Mouse (Mus musculus): Measurements from ENCODE around the gene St8sia4. TPM values are rescaled to one million over a fixed set of nuclear protein-coding genes. Genes with fewer than 3 reads are reported as not detected.

Gene St8sia4
- polyA plus RNA-seq (2015; fragmentation: Nextera tagmentation; extraction: Ambion mirVana), result 22.1 and 26.7 TPM in 2 replicates

DNA sequence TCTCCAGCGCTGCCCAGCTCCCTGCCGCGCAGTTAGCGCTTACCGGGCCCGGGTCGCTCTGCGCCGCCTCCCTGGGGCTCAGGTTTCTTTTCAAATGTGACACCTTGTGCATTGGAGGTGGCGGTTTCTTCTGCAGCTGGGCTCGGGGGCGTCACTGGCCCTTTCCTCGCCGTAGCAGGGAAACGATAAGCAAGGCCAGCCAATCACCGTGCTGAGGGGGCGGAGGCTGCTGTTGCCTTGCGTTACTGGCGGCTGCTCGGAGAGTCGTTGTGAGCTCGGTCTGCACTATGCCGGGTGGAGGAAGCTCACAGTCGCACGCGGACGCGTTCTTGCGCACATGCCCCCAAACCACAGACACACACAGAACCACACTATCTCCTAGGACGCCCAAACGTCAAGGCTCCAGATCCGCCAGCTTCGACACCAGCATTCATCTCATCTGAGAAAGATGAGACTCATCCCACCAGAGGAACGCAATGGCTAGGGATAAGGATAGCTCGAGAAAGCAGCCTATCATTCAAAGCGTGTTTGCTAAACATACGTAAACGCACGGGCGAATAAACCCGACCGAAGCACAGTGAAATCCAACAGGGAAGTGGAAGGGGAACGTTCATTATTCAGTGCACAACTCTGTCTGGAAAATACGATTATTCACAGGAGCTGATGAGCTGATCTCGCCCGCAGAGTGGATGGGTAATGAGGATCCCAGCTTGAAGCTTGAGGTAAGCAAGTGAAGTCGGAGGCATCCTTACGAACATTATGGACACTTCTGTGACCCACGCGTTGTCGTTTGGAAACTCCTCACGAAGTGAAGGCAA is at the start of gene St8sia4:
Gene St8sia4, minus strand, starts transcription at position 137 of the 818 bp plus-strand sequence.
- H3K9me3 ChIP-seq (replicated peaks), result no peaks in the 10 kb centered on the region
- under 1% methylated on average over 52 of the region's 52 CpGs for WGBS
- H3K27me3 ChIP-seq, result no peaks in the 10 kb centered on the region
- H3K4me2 ChIP-seq, result peak within 1 kb of the TSS; percentile 65
- peak within 1 kb of the TSS; percentile 82 for H3K9ac ChIP-seq
- H3K4me3 ChIP-seq, result peak within 1 kb of the TSS; percentile 71
- H3K27ac ChIP-seq, result peak within 1 kb of the TSS; percentile 82
- ATAC-seq, result peak; percentile 98
- H3K4me1 ChIP-seq, result peaks cover 19% of the 10 kb centered on the region
- H3K36me3 ChIP-seq (ENCODE audit: poor library complexity, severe bottlenecking), result no peaks in the 10 kb centered on the region

DNA sequence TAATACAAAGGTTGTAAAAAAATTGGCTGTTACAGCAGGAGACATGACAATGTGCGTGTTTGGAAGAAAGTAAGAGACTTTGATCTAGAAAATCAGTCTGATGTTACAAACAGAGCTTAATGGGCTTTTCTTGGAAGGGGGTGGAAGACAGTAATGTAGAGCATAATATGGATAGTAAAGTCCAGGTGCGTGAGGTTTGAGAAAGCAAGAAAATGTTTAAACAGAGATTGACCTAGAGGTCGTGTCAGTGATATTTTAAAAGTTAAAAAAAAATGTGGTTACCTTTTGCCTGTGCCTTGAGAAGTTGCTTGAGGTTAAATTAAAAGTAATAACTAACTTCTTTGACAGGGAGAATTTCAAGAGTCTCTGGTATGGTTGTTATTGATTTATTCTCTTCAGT is 41.8 kb upstream of the St8sia4 start:
- no peaks in the 10 kb centered on the region for H3K9me3 ChIP-seq (replicated peaks)
- no peak overlapping the region for H3K9ac ChIP-seq
- ATAC-seq, result no peak
- H3K27me3 ChIP-seq, result no peaks in the 10 kb centered on the region
- H3K4me2 ChIP-seq, result no peak overlapping the region
- H3K4me3 ChIP-seq, result no peak overlapping the region
- H3K27ac ChIP-seq, result no peak overlapping the region
- WGBS, result 89% methylated on average over 3 of the region's 3 CpGs
- no peaks in the 10 kb centered on the region for H3K36me3 ChIP-seq (ENCODE audit: poor library complexity, severe bottlenecking)
- H3K4me1 ChIP-seq, result no peaks in the 10 kb centered on the region

DNA sequence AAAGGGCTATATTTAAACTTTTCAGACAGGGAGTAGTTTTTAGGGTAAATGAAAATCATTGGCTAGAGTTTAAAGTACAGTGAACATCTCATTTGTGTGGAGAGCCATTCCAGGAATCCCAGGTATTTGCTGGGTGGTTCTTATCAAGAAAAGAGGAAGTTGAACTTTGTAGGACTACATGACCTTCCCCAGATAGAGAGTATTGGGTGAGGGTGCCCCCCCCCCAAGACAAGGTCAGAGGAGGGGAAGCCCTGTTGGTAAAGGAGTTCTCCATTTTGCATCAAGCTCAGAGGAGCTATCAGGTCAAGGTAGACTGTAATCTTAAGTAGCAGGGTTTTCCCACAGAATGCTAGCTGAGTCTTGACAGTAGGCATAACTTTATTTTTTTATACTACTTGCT is 32.5 kb upstream of the St8sia4 start:
- no peaks in the 10 kb centered on the region for H3K36me3 ChIP-seq (ENCODE audit: poor library complexity, severe bottlenecking)
- H3K4me3 ChIP-seq, result no peak overlapping the region
- H3K9me3 ChIP-seq (replicated peaks), result no peaks in the 10 kb centered on the region
- no peak for ATAC-seq
- H3K4me2 ChIP-seq, result no peak overlapping the region
- no peak overlapping the region for H3K27ac ChIP-seq
- H3K27me3 ChIP-seq, result no peaks in the 10 kb centered on the region
- H3K4me1 ChIP-seq, result no peaks in the 10 kb centered on the region
- H3K9ac ChIP-seq, result no peak overlapping the region

DNA sequence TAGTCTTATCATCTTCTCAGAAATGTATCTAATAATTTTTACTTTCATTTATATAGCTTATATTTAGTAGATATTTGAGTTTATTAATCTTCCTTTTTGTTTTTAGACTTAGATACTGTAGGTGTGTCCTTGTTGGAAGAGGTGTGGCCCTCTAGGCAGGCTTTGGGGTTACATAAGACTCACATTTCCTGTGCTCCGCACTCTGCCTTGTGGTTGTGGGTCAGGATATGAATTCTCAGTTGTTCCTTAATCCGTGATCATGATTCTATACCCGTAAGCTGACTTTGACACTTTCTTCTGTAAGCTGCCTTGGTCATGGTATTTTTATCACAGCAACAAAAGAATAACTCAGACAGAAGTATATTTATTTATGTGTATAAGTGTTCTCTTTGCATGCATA is 6.7 kb upstream of the St8sia4 start:
- WGBS, result 88% methylated on average over 3 of the region's 3 CpGs
- Histone ChIP-seq H3K4me1 (no peaks in the 10 kb centered on the region), H3K36me3 (ENCODE audit: poor library complexity, severe bottlenecking) (no peaks in the 10 kb centered on the region), H3K27ac (no peak overlapping the region), H3K9me3 (replicated peaks) (no peaks in the 10 kb centered on the region), H3K9ac (no peak overlapping the region), H3K4me2 (no peak overlapping the region), H3K27me3 (no peaks in the 10 kb centered on the region), H3K4me3 (no peak overlapping the region)
- ATAC-seq, result no peak

DNA sequence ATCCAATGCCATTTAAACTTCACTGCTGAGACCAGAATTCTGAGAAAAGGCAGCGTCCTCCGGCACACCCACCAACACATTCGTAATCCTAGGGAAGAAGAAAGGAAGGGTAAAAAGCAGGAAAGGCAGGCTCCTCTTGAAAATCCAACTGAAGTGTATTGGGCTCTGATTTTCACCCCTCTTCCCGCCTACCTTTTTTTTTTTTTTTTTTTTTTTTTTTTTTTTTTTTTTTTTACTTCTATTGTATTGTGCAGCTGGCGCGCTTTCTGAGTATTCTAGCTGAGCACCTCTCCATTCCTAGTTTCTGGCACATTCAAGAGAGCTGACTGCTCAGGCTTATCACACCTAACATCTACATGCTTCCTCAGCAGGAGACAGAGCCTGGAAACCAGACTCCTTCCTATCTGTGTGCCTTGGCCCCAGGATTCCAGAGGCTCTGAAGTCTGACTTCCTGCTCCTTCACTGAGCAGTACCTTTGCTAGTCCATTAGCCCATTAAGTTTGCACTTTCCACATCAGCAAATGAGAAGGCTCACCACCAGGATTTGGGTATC is 958 bp upstream of the St8sia4 start:
- Histone ChIP-seq H3K27ac (peak overlapping the region; percentile 82; the same call in 1 of the 2 replicates), H3K27me3 (no peaks in the 10 kb centered on the region), H3K4me1 (peaks cover 19% of the 10 kb centered on the region), H3K4me2 (peak overlapping the region; percentile 65), H3K9ac (peak overlapping the region; percentile 82), H3K36me3 (ENCODE audit: poor library complexity, severe bottlenecking) (no peaks in the 10 kb centered on the region), H3K9me3 (replicated peaks) (no peaks in the 10 kb centered on the region), H3K4me3 (peak overlapping the region; percentile 71)
- no peak for ATAC-seq
- 2% methylated on average over 6 of the region's 6 CpGs for WGBS

DNA sequence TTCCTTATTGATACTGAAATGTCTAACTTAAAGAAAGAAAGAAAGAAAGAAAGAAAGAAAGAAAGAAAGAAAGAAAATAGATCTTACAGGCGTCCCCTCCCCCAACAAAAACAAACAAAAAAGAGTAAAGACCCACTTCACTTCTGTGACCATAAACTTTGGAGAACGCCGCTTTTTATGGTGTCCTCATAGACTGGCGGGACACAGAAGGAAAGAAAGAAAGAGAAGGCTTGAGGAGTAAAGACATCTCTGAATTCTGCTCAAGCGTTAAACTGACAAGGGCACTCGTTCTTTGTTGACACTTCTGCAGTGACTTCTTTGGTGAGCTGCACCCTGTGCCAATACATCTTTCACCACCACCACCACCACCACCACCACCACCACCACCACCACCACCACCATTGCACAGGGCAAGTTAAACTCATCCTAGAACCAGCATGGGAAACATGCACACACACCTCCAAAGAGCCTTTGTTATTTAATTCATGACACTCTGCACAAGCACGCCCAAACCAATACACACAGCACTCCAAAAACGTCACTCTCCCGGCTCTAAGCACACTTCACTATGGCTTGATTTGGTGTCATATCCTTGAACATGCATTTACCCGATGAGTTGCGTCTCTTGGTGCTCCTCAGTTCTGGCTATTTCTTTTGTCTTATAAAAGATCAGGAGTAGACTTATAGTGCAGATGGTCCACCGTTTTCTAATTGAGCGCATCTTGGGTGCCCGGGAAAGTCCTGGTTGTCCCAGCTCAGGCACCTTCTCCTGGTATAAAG is 640 bp downstream of the St8sia4 start:
- WGBS, result under 1% methylated on average over 14 of the region's 14 CpGs
- Histone ChIP-seq H3K27me3 (no peaks in the 10 kb centered on the region), H3K4me2 (peak overlapping the region; percentile 65), H3K4me1 (peaks cover 19% of the 10 kb centered on the region), H3K9ac (peak overlapping the region; percentile 82), H3K4me3 (peak overlapping the region; percentile 71), H3K36me3 (ENCODE audit: poor library complexity, severe bottlenecking) (no peaks in the 10 kb centered on the region), H3K9me3 (replicated peaks) (no peaks in the 10 kb centered on the region), H3K27ac (peak overlapping the region; percentile 82)
- peak; percentile 9 for ATAC-seq

DNA sequence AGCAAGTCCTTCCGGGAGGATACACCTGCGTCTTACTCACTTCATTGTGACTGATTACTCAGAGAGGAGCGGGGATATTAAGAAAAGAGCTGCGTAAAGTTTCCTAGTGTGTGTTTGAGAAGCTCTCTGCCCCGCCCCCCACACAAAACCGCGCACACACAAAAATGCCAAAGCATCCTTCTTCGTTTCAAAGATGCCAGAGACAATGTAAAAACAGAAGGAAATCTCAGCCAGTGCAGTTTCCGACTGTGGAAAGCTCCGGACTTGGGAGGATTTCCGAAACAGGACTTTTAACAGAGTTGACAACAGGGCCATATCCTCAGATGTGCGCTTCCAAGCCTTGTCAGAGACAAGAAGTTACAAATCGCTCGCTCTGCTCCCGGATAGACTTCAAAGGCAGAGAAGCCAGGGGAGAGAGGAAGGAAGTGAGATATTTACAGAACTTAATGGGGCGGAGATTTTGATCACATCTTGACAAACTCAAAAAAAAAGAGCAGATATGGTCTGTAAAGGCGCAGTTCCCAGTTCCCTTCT is 1.4 kb downstream of the St8sia4 start:
- peak overlapping the region; percentile 65 for H3K27ac ChIP-seq
- H3K36me3 ChIP-seq (ENCODE audit: poor library complexity, severe bottlenecking), result no peaks in the 10 kb centered on the region

DNA sequence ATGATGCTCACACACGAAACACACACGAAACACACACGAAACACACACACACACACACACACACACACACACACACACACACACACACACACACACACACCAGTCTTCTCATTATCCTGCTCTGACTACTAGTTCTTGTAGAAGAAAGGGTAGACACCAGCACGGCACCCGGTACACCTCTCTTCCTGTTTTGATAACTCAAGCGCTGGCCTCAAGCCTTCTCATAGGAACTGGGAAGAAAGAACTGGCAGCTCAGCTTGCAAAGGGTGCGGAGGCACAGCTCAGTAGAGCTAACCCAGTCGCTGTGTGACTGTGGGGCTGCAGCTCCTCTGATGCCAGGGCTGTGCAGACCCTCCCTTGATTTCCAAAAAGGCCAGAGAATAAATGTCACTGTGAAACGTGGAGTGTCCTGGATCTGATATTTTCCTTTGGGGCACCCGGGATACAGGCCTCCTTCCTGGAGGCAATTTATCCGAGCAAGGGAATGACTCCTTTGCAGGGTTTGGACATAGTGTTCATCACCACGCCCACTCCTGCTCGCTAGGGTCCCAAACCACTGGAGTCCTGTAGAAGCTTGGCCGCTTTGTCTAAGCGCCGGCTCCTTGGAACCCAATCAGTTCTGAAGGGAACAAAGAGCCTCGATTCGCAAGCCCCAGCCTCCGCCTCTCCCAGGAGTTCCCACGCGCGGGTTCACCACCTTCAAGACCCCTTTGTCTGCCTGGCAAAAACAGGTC is 2.2 kb downstream of the St8sia4 start:
- Histone ChIP-seq H3K9ac (peak overlapping the region; percentile 82), H3K4me1 (peaks cover 19% of the 10 kb centered on the region), H3K4me3 (peak overlapping the region; percentile 71), H3K27ac (peak overlapping the region; percentile 65), H3K27me3 (no peaks in the 10 kb centered on the region), H3K9me3 (replicated peaks) (no peaks in the 10 kb centered on the region), H3K4me2 (peak overlapping the region; percentile 65), H3K36me3 (ENCODE audit: poor library complexity, severe bottlenecking) (no peaks in the 10 kb centered on the region)
- peak; percentile 55 for ATAC-seq
- 8% methylated on average over 22 of the region's 22 CpGs for WGBS

More for the DNA sequence above, 1.4 kb downstream of the St8sia4 start:
- Histone ChIP-seq H3K9me3 (replicated peaks) (no peaks in the 10 kb centered on the region), H3K4me2 (peak overlapping the region; percentile 65), H3K9ac (peak overlapping the region; percentile 82), H3K27me3 (no peaks in the 10 kb centered on the region), H3K4me1 (peaks cover 19% of the 10 kb centered on the region), H3K4me3 (peak overlapping the region; percentile 71)
- no peak for ATAC-seq
- WGBS, result 2% methylated on average over 17 of the region's 17 CpGs

DNA sequence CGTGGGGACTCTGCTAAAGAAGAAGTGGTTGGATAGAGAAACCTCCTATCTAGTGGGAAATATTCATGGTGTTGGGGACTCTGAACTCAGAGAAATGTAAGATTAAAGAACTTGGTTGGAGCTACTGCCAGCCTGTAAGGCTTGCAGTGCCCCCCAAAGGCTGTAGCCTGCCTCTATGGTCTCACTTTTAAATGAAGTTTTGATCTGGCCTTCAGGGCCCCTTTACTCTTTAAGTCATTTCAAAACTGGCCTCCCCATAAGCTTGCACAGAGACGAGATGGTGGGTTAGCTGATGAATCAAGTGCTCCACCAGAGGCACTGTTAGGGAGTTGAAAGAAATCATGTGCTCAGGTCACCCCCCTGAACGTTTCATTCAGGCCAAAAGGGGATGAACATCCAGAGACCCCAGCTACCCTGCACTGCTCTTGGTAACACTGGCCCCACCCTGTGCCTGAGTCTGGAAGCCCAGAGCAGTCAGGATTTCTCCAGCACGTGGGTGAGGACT is 3.0 kb downstream of the St8sia4 start:
- 22% methylated on average over 4 of the region's 4 CpGs for WGBS
- Histone ChIP-seq H3K27ac (peak overlapping the region; percentile 65; the same call in 1 of the 2 replicates), H3K27me3 (no peaks in the 10 kb centered on the region)

DNA sequence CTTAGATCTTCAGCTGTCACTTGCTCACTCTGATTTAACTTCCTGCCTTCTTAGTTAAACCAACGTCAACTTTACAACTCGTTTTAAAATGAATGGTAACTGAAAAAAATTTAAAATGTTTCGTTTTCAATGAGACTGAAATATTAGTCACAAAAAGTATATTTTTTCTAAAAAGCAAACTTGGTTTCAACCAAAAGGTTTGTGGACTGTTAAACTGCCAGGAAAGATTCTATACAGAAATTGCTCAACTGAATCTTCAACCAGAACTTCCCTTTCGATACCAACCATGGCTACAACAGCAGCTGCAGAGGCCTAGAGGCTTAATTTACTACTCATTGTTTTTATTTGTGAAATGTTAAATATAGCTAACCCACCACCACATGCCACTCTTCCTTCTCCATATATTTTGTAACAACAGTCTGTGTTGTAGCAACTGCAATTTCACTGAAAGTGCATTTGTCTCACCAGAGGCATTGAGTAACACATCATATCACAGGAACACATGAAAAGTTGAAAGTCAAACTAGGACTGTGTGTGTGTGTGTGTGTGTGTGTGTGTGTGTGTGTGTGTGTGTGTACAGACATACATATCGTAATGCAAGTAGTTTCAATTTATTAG is 10.2 kb downstream of the St8sia4 start:
- ATAC-seq, result no peak
- WGBS, result 85% methylated on average over 5 of the region's 5 CpGs
- no peak overlapping the region for H3K4me3 ChIP-seq
- no peak overlapping the region for H3K9ac ChIP-seq
- H3K4me1 ChIP-seq, result no peaks in the 10 kb centered on the region
- H3K9me3 ChIP-seq (replicated peaks), result no peaks in the 10 kb centered on the region
- no peak overlapping the region for H3K4me2 ChIP-seq
- peaks cover 8% of the 10 kb centered on the region; the same call in 1 of the 2 replicates for H3K36me3 ChIP-seq (ENCODE audit: poor library complexity, severe bottlenecking)
- H3K27me3 ChIP-seq, result no peaks in the 10 kb centered on the region
- no peak overlapping the region for H3K27ac ChIP-seq

More for the DNA sequence above, 3.0 kb downstream of the St8sia4 start:
- Histone ChIP-seq H3K9me3 (replicated peaks) (no peaks in the 10 kb centered on the region), H3K4me2 (peak overlapping the region; percentile 65), H3K4me3 (peak overlapping the region; percentile 71), H3K9ac (peak overlapping the region; percentile 82), H3K4me1 (peaks cover 19% of the 10 kb centered on the region), H3K36me3 (ENCODE audit: poor library complexity, severe bottlenecking) (no peaks in the 10 kb centered on the region)
- ATAC-seq, result peak; percentile 41

DNA sequence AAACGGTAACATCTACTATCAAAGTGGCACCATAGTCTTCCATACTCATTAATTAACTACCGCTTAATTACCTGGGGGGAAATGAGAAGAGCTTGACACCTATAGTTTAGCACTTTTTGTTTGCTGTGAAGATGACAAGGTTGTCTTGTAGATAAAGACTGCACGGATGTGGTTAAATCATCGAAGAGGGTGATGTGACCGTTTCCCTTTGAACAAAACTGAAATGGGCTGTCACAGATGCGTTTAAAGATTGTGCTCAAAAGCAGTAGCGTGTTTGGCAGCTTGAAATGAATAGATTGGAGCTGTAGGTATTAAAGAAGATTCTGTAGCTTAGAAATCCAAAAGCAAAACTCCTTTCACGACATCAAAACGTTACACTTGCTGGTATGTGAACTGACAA is 11.8 kb downstream of the St8sia4 start:
- Histone ChIP-seq H3K27ac (no peak overlapping the region), H3K27me3 (no peaks in the 10 kb centered on the region), H3K9me3 (replicated peaks) (no peaks in the 10 kb centered on the region), H3K9ac (no peak overlapping the region), H3K4me2 (no peak overlapping the region), H3K4me3 (no peak overlapping the region), H3K4me1 (no peaks in the 10 kb centered on the region), H3K36me3 (ENCODE audit: poor library complexity, severe bottlenecking) (peaks cover 19% of the 10 kb centered on the region; the same call in 1 of the 2 replicates)
- ATAC-seq, result no peak
- 79% methylated on average over 9 of the region's 9 CpGs for WGBS
